Mouse (Mus musculus) testis, adult 2 months (tissue): ENCODE data around the gene Arhgap8. TPM values are rescaled to one million over a fixed set of nuclear protein-coding genes. Genes with fewer than 3 reads are reported as not detected.

Experiments used
- H3K27ac ChIP-seq: fragments of 200-500 bp; 2 replicates; pipeline ENCODE4 v1.5.1; 2012; ENCODE audit warnings: low read depth, low read length; ENCODE audit not compliant: control insufficient read depth, insufficient read depth
- H3K27me3 ChIP-seq: fragments of 200-500 bp; 2 replicates; pipeline ENCODE4 v1.6.1; 2012; ENCODE audit warnings: mild to moderate bottlenecking, low read length, moderate library complexity; ENCODE audit not compliant: control insufficient read depth, insufficient read depth
- H3K36me3 ChIP-seq: fragments of 200-500 bp; 2 replicates; pipeline ENCODE4 v1.6.1; 2012; ENCODE audit warnings: mild to moderate bottlenecking, low read length; ENCODE audit not compliant: control insufficient read depth, insufficient read depth
- H3K4me1 ChIP-seq: fragments of 200-500 bp; 2 replicates; pipeline ENCODE4 v1.6.1; 2012; ENCODE audit warnings: low read length; ENCODE audit not compliant: control insufficient read depth, insufficient read depth
- H3K4me3 ChIP-seq: fragments of 200-500 bp; 2 replicates; pipeline ENCODE4 v1.5.1; 2012; ENCODE audit warnings: low read depth, mild to moderate bottlenecking, low read length, moderate library complexity, mixed read lengths; ENCODE audit not compliant: control insufficient read depth
- CTCF ChIP-seq: fragments of 200-500 bp; IDR thresholded peaks from 2 replicates; pipeline ENCODE4 v1.5.1; 2012; ENCODE audit warnings: low read depth, mild to moderate bottlenecking, inconsistent platforms, low read length, moderate library complexity; ENCODE audit not compliant: control insufficient read depth, insufficient read depth, insufficient replicate concordance
- POLR2A ChIP-seq: fragments of 200-500 bp; IDR thresholded peaks from 2 replicates; pipeline ENCODE4 v1.6.1; 2012; ENCODE audit warnings: low read depth, mild to moderate bottlenecking, inconsistent platforms, low read length, moderate library complexity; ENCODE audit not compliant: control insufficient read depth
- polyA plus RNA-seq: library from polyadenylated mRNA; depleted of rRNA; stranded (reverse); fragments of >200 nt; gene quantifications from 2 replicates; pipeline ENCODE4 v1.2.3, GENCODE M21; 2012

The Arhgap8 gene
- polyA plus RNA-seq, 1 experiment = 3.1 TPM

GRCm38 (mm10) chr15:84698189-84698588 lies 21.7 kb upstream of the Arhgap8 start:
- Histone ChIP-seq H3K27me3 (no peaks in the 10 kb centered on the region), H3K36me3 (no peaks in the 10 kb centered on the region), H3K27ac (peak overlapping the region; percentile 43), H3K4me3 (no peak overlapping the region), H3K4me1 (peaks cover 7% of the 10 kb centered on the region)
- TF ChIP-seq CTCF = no peak
- no peak for TF ChIP-seq POLR2A

GRCm38 (mm10) chr15:84700147-84700794 lies 19.6 kb upstream of the Arhgap8 start:
- Histone ChIP-seq H3K36me3 (no peaks in the 10 kb centered on the region), H3K4me1 (peaks cover 9% of the 10 kb centered on the region), H3K4me3 (no peak overlapping the region), H3K27ac (no peak overlapping the region), H3K27me3 (no peaks in the 10 kb centered on the region)
- no peak for TF ChIP-seq POLR2A
- peak; percentile 98 for TF ChIP-seq CTCF

- peak; percentile 39; the same call in 1 of the 2 replicates for TF ChIP-seq CTCF
- TF ChIP-seq POLR2A = no peak
- Histone ChIP-seq H3K36me3 (no peaks in the 10 kb centered on the region), H3K27ac (no peak overlapping the region), H3K27me3 (no peaks in the 10 kb centered on the region), H3K4me3 (no peak overlapping the region), H3K4me1 (peaks cover 7% of the 10 kb centered on the region)
These were observed 17.9 kb upstream of the Arhgap8 start for GRCm38 (mm10) chr15:84701947-84702346.

- H3K4me3 ChIP-seq = no peak overlapping the region
- TF ChIP-seq POLR2A = no peak
- no peak for TF ChIP-seq CTCF
- no peaks in the 10 kb centered on the region for H3K36me3 ChIP-seq
- peaks cover 7% of the 10 kb centered on the region for H3K4me1 ChIP-seq
- H3K27ac ChIP-seq = no peak overlapping the region
- no peaks in the 10 kb centered on the region for H3K27me3 ChIP-seq
These were observed 17.2 kb upstream of the Arhgap8 start for GRCm38 (mm10) chr15:84702391-84703345.

- Histone ChIP-seq H3K36me3 (no peaks in the 10 kb centered on the region), H3K27ac (no peak overlapping the region), H3K27me3 (no peaks in the 10 kb centered on the region), H3K4me3 (no peak overlapping the region), H3K4me1 (peaks cover 2% of the 10 kb centered on the region)
- TF ChIP-seq CTCF = no peak
- no peak for TF ChIP-seq POLR2A
These were observed 15.9 kb upstream of the Arhgap8 start for GRCm38 (mm10) chr15:84703992-84704391.

GRCm38 (mm10) chr15:84705351-84705901 lies 14.4 kb upstream of the Arhgap8 start:
- no peak overlapping the region for H3K27ac ChIP-seq
- H3K4me3 ChIP-seq = no peak overlapping the region
- no peaks in the 10 kb centered on the region for H3K27me3 ChIP-seq
- no peaks in the 10 kb centered on the region for H3K36me3 ChIP-seq
- H3K4me1 ChIP-seq = peaks cover 2% of the 10 kb centered on the region; the same call in 1 of the 2 replicates
- TF ChIP-seq POLR2A (no peak), CTCF (no peak)
